Mouse (Mus musculus) spleen, adult 2 months (tissue): ENCODE data around the gene Csrp3. TPM values are rescaled to one million over a fixed set of nuclear protein-coding genes. Genes with fewer than 3 reads are reported as not detected.

Source experiments
- DNase-seq, 2 experiments: peaks; one replicate each; pipeline versions ENCODE4 v3.0.0 to v3.0.0-alpha.2; 2012 to 2021; ENCODE audit warnings: low spot score in 2 of 2, low read depth in 1 of 2
- H3K27ac ChIP-seq: fragments of 200-500 bp; 2 replicates; pipeline ENCODE4 v1.5.1; 2012; ENCODE audit warnings: low read length, inconsistent platforms; ENCODE audit not compliant: insufficient read depth
- H3K27me3 ChIP-seq: fragments of 200-500 bp; 2 replicates; pipeline ENCODE4 v1.6.1; 2012; ENCODE audit warnings: mild to moderate bottlenecking, moderate library complexity, low read length, inconsistent platforms; ENCODE audit not compliant: control insufficient read depth, insufficient read depth
- H3K36me3 ChIP-seq: fragments of 200-500 bp; 2 replicates; pipeline ENCODE4 v1.6.1; 2012; ENCODE audit warnings: mild to moderate bottlenecking, low read length, inconsistent platforms; ENCODE audit not compliant: control insufficient read depth, insufficient read depth
- H3K4me1 ChIP-seq: fragments of 200-500 bp; 2 replicates; pipeline ENCODE4 v1.6.1; 2011; ENCODE audit warnings: inconsistent platforms; ENCODE audit not compliant: control insufficient read depth, insufficient read depth, insufficient read length
- H3K4me3 ChIP-seq: fragments of 200-500 bp; 2 replicates; pipeline ENCODE4 v1.5.1; 2011; ENCODE audit warnings: mild to moderate bottlenecking, inconsistent platforms; ENCODE audit not compliant: insufficient read depth, insufficient read length; ENCODE audit errors: extremely low read depth
- CTCF ChIP-seq: fragments of 200-500 bp; IDR thresholded peaks from 2 replicates; pipeline ENCODE4 v1.5.1; 2011; ENCODE audit warnings: mild to moderate bottlenecking, inconsistent platforms; ENCODE audit not compliant: insufficient read depth, insufficient read length, insufficient replicate concordance; ENCODE audit errors: extremely low read depth
- POLR2A ChIP-seq: fragments of 200-500 bp; IDR thresholded peaks from 2 replicates; pipeline ENCODE4 v1.6.1; 2011; ENCODE audit warnings: low read depth, low read length, inconsistent platforms
- WGBS: fragments of 180-500 bp; shearing (Covaris S2); methylation state at CpG from one replicate; pipeline ENCODE4 v1.1.7; 2018; 5-methylcytosine and 5-hydroxymethylcytosine counted together
- polyA plus RNA-seq: library from polyadenylated mRNA; depleted of rRNA; stranded (reverse); fragments of >200 nt; gene quantifications from 2 replicates; pipeline ENCODE4 v1.2.3, GENCODE M21; 2012

The Csrp3 gene
- polyA plus RNA-seq, 1 experiment: 0.07 TPM

GRCm38 (mm10) chr7:48858257-48858656 lies 10.4 kb upstream of the Csrp3 start:
- 72% methylated on average over 1 of the region's 1 CpGs for WGBS
- H3K4me3 ChIP-seq: no peak overlapping the region
- no peaks in the 10 kb centered on the region for H3K27me3 ChIP-seq
- no peaks in the 10 kb centered on the region for H3K36me3 ChIP-seq
- DNase-seq: no peak
- no peak overlapping the region for H3K27ac ChIP-seq
- no peaks in the 10 kb centered on the region; the same call in 1 of the 2 replicates for H3K4me1 ChIP-seq
- no peak for TF ChIP-seq CTCF
- TF ChIP-seq POLR2A: no peak

DNA sequence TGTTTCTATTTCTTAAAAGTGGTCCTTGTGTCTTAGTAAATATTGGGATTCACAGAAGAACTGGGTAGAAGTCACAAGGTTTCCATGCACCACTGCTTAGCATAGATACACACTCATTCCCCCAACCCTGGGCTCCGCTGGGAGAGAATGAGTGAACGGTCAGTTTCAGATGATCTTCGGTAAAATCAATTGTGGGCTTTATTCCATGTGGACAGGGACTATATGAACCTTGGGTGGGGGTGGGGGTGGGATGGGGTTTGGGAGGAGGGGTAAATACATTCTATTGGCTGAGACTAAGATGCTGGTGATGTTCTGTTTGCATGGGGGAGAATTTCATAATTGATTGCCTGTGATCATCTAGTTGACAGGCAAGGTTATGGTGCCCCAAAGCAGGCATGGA lies 7.6 kb upstream of the Csrp3 start:
- no peak for DNase-seq
- Histone ChIP-seq H3K27ac (no peak overlapping the region), H3K4me3 (no peak overlapping the region), H3K27me3 (no peaks in the 10 kb centered on the region), H3K4me1 (no peaks in the 10 kb centered on the region), H3K36me3 (no peaks in the 10 kb centered on the region)
- no peak for TF ChIP-seq POLR2A
- WGBS: 95% methylated on average over 3 of the region's 3 CpGs

DNA sequence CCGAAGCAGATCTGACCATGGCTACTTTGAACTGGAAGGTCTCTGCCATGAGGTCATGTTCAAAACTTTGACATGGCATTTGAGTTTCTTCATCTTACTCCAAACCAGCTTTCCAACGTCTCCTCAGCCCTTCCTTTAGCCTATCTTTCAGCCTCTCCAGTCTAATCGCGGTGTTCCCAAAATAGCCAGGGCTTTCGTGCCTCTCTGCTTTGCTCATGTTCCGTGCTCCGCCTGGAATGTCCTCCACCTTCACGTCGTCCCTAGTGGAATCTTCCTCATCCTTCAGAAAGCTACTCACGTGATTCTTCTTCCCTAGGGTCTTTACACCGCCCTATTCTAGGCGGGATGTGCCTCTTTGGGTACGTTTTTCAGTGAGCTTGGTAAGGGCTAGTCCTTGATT lies 5.7 kb upstream of the Csrp3 start:
- Histone ChIP-seq H3K4me1 (no peaks in the 10 kb centered on the region), H3K4me3 (no peak overlapping the region), H3K36me3 (no peaks in the 10 kb centered on the region), H3K27ac (no peak overlapping the region), H3K27me3 (no peaks in the 10 kb centered on the region)
- TF ChIP-seq POLR2A (no peak), CTCF (no peak)
- WGBS: 92% methylated on average over 13 of the region's 13 CpGs
- no peak for DNase-seq

DNA sequence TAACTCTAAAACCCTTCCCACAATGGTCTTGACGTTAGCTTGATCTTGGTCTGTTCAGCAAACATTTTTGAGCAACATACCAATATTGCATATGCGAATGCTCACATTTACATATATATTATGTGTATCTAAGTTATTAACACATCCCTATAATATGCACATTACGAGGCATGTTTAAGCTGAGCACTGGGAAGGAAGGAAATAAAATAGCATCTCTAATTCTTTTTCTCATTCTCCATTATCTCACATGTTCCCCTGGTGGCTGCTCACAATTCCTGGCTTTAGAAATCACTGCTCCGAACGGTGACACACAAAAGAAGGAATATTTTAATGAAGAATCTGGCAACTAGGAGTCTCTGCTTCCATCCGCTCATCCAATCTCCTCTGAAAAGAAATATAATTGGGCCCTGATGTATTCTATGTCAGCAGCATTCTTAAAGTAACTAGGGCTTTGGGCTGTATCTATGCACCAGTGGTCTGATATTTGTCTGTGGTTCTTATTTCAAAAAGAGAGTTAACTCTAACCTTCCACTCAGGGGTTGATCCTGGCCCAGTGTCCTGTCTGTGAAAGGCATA lies 3.8 kb upstream of the Csrp3 start:
- H3K27me3 ChIP-seq: no peaks in the 10 kb centered on the region
- H3K4me3 ChIP-seq: no peak overlapping the region
- WGBS: 91% methylated on average over 6 of the region's 6 CpGs
- no peak for DNase-seq
- no peaks in the 10 kb centered on the region for H3K36me3 ChIP-seq
- H3K27ac ChIP-seq: no peak overlapping the region
- TF ChIP-seq POLR2A: no peak
- no peak for TF ChIP-seq CTCF
- H3K4me1 ChIP-seq: no peaks in the 10 kb centered on the region

GRCm38 (mm10) chr7:48846755-48847154 lies 1.1 kb downstream of the Csrp3 start:
- no peak overlapping the region for H3K27ac ChIP-seq
- no peaks in the 10 kb centered on the region for H3K36me3 ChIP-seq
- no peak for TF ChIP-seq CTCF
- TF ChIP-seq POLR2A: no peak
- no peaks in the 10 kb centered on the region for H3K4me1 ChIP-seq
- DNase-seq: no peak
- no peak overlapping the region for H3K4me3 ChIP-seq
- no peaks in the 10 kb centered on the region for H3K27me3 ChIP-seq
- WGBS: 83% methylated on average over 6 of the region's 6 CpGs

DNA sequence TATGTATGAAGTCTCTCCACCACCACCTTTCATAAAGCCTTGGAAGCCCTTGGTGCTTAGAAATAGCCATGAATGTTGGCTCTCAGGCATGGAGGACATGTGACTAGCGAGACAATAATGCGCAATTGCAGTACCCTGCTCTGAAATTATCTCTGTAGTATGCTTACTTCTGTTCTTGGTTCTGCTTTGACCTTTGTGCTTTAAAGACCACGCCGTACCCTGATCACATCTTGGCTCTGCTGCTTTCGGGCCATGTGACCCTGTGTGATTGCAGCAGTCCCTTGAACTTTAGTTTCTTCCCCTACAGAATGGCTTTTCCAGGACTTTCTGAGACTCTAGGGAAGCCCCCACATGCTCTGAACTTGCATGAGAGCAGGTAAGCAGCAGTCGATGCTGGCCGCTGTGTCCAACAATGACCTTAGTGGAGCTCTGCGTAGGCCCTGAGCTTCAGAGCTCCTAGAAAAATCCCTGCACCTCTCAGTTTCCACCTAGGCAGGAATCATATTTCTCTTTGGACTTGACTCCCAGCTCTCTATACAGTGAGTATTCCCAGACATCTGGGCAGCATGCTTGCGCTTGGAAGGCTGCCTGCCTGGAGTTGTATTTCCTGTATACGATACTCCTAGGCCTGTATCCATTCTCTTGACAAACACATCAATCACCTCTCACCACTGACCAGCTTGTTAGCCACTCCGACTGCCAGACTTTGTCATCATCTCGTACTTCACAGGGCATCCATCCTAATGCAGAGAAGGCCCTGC lies 2.4 kb downstream of the Csrp3 start:
- Histone ChIP-seq H3K4me1 (no peaks in the 10 kb centered on the region), H3K27ac (no peak overlapping the region), H3K27me3 (no peaks in the 10 kb centered on the region), H3K4me3 (no peak overlapping the region), H3K36me3 (no peaks in the 10 kb centered on the region)
- WGBS: 91% methylated on average over 12 of the region's 12 CpGs
- TF ChIP-seq POLR2A (no peak), CTCF (no peak)
- no peak for DNase-seq

GRCm38 (mm10) chr7:48843541-48843940 lies 4.3 kb downstream of the Csrp3 start:
- Histone ChIP-seq H3K4me3 (no peak overlapping the region), H3K27me3 (no peaks in the 10 kb centered on the region), H3K4me1 (no peaks in the 10 kb centered on the region), H3K27ac (no peak overlapping the region), H3K36me3 (no peaks in the 10 kb centered on the region)
- TF ChIP-seq POLR2A: no peak
- WGBS: 91% methylated on average over 5 of the region's 5 CpGs
- DNase-seq: no peak
